Mouse (Mus musculus) spleen, postnatal 10 days (tissue): ENCODE measurements at regions not wholly inside any gene's neighbourhood (a gene's known extent, or its start where the extent isn't known, plus 50 kb on each side); places are given as distances from the start of the nearest gene placed in this dataset.

ENCODE experiments used
- DNase-seq, 2 experiments: peaks; one replicate each; pipeline ENCODE4 v3.0.0; 2021 to 2022; ENCODE audit warnings: low spot score in 2 of 2

GRCm38 (mm10) chr13:5769283-5770260 is 91.7 kb upstream of the Klf6 start:
- DNase-seq: no peak

- no peak for DNase-seq
These were observed 87.5 kb upstream of the Klf6 start for GRCm38 (mm10) chr13:5773811-5774210.

DNA sequence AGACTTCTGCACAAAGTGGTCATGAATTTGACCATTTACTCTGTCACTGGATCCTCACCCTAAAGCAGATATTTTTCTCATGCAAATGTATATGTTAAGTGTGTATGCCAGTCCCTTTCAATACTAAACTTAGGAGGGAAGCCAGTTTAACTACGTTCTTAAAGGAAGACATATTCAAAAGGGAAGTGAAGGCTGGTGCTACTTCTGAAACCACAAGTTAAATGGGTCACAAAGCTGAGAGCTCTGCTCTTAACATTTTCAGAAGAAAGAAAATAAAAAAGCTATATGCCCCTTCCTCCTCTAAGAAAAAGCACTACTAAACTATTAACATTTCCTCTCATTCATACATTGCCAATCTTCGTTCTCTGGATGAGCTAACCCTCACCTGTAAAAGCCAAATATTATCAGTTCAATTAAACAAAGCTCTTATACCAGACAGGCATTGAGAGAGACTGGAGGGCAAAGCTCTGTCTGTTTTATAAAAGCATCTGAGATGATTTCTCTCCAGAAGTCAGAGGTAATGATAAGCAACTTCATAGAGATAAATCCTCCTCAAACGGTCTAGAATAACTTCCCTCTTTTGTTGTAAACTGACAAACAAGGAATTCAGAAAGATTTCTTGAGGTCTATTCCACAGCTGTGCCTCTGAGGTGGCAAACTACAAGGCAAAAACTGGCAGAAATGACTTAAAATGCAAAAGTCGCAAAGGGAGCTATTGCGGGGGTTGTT is 82.7 kb upstream of the Klf6 start:
- no peak for DNase-seq

DNA sequence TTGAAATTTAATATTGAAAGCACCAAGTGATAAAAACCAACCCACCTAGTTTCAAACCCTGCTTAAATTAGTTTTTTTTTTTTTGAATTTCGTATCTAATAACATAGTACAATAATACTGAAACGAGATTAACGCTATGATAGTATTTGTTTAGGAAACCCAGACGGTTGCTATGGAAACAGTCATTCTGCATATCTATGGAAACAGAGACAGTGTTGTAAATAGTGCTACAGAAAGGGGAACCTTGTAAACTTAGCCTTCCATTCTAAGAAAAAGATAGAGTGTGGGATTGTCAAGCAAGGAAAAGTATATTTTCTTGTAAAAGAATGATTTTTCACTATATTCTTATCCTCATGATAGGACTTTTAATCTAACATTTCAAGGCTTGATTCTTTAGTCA is 81.9 kb upstream of the Klf6 start:
- no peak for DNase-seq

- DNase-seq: no peak
These were observed 78.7 kb upstream of the Klf6 start for GRCm38 (mm10) chr13:5782540-5782939.

DNA sequence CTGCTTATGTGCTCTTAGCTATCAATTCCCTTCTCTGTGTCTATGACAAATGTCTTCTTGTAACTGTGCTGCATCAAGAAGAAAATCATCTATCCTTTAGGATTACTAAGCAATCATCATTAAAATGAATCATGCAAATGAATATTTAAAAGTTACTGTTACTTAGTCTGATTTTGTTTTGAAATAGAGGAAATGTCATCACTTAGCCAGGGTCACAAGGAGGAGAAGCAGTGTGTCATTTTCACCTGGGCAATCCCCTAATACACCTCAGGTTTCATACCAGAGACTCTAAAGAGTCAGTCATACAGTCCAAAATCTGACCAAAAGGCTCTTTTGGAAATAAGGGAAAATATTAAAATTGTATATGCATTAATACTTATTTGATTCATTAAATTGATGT is 74.2 kb upstream of the Klf6 start:
- no peak for DNase-seq

DNA sequence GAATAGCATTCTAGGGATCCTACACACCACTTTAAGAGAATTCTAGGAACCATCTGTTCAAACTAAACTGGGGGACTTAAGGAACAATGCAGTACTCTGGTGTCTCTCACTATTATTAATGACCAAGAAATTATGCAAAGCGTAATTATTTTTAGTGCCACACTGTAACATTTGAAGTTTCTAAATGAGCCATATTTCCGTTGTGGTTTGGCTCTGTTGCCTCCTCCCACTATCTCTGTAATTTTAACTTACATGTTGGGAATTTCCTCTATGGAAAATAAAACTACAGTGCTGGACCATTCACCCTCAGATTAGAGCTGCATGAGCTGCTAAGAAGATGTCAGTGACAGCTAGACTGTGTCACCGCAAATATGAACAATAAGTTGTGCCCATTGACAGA is 72.0 kb upstream of the Klf6 start:
- no peak for DNase-seq

- DNase-seq: no peak
These were observed 59.2 kb upstream of the Klf6 start for GRCm38 (mm10) chr13:5802079-5802478.

DNA sequence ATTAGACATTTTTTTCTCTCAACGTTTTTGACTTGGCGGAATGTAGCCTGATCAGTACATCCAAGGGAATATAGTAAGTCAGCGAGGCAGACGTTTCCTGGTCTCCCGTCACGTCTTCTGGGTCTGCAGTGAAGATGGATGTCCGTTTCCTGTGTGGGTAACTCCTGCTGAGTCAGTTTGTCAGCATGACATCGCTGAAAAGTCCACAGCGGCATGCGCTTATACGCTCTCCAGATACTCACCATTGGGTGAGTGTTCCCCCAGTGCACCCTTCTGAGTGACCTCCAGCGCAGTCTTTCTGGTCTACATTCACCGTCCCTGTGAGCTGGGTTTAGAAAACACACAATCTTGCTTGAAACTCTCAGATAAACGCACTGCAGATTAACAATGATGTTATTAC is 58.5 kb upstream of the Klf6 start:
- DNase-seq: no peak

DNA sequence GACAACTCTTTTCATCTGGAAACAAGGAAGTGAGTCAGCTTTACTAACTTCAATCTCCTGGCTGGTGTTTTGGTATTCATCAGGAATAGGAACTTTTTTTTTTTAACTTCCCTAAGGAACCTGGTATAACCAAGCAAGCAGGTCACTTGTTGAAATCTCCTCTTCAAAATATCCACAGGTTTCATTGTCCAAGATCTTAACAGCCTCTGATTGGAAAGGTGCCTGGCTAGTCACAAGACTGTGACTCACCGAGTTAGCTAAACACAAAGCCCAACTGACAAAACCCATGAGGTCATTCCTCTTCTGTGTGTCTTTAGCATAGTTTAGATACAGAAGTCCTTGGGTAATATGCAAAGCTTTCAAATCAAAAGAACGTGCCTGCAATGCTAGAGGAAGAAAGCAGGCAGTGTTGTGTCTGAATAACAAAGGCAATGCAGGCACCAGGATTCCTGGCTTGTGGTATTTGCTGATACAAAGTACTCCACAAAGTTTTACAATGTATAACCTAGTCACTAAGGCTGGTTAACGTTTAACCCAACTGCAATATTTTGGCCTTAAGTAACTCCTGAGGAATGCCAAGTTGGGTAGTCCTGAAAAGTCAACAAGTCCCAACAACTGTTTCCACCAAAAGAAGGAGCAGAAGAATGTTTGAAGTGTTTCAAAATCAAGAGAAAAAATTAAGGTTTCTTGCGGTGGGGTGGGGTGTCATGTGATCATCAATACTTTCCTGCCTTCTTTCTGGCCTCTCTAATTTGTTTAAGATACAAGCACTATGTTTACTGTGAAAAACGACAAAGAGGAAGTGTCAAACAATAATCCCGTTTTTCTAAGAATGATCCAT is 57.5 kb upstream of the Klf6 start:
- DNase-seq: no peak

GRCm38 (mm10) chr13:5804381-5804941 is 56.8 kb upstream of the Klf6 start:
- DNase-seq: no peak

DNA sequence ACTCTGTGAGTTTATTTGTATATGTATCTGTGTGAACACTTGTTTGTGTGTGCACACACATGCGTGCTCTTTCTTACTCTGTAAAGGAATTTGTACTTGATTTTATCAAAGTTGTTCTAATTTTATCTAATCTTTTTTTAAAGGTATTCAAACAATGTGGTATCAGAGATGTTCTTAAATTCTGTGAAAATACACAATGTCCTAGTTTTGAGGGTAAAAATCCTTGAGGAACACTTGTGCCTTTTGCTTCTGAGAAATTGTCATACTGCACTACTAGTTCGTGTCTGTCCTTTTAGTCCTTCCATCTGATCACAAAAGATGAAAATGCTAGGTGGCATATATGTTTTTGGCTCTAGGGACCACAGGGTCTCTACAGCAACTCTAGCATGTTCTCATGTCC is 52.9 kb upstream of the Klf6 start:
- no peak for DNase-seq
